Mouse (Mus musculus) midbrain, embryonic 10.5 days (tissue): ENCODE results near the gene Dido1. TPM values are rescaled to one million over a fixed set of nuclear protein-coding genes. Genes with fewer than 3 reads are reported as not detected.
"Not testable (repeated sequence)": the region's sequence is repeated elsewhere in the genome, so short reads cannot be mapped to it uniquely, and the experiment has no call there.

Experiments
- DNase-seq: peaks from one replicate; pipeline ENCODE4 v3.0.0-alpha.2; 2017; ENCODE audit warnings: low spot score
- H3K27ac ChIP-seq: fragments of 300-500 bp; sonication (generic); replicated peaks from 2 replicates; pipeline ENCODE4 v1.5.1; 2016; ENCODE audit warnings: mild to moderate bottlenecking
- H3K27me3 ChIP-seq: fragments of 300-500 bp; sonication (generic); 2 replicates; pipeline ENCODE4 v1.6.1; 2016; ENCODE audit warnings: low read depth, mild to moderate bottlenecking; ENCODE audit not compliant: poor library complexity, severe bottlenecking
- H3K36me3 ChIP-seq: fragments of 300-500 bp; sonication (generic); 2 replicates; pipeline ENCODE4 v1.6.1; 2016; ENCODE audit warnings: mild to moderate bottlenecking, moderate library complexity
- H3K4me1 ChIP-seq: fragments of 300-500 bp; sonication (generic); 2 replicates; pipeline ENCODE4 v1.6.1; 2016
- H3K4me3 ChIP-seq: fragments of 300-500 bp; sonication (generic); 2 replicates; pipeline ENCODE4 v1.5.1; 2016; ENCODE audit warnings: mild to moderate bottlenecking, moderate library complexity
- H3K9me3 ChIP-seq: fragments of 300-500 bp; sonication (generic); replicated peaks from 2 replicates; pipeline ENCODE4 v1.6.1; 2016; ENCODE audit warnings: mild to moderate bottlenecking
- WGBS: fragments of 180-500 bp; shearing (Covaris S2); methylation state at CpG from one replicate; pipeline ENCODE4 v1.1.7; 2016; 5-methylcytosine and 5-hydroxymethylcytosine counted together
- polyA plus RNA-seq: library from polyadenylated mRNA; unstranded; fragments of >200 nt; fragmentation: Nextera tagmentation; extraction: Ambion mirVana; gene quantifications from 2 replicates; pipeline ENCODE4 v1.2.1, GENCODE M21; 2016

Dido1 gene
- polyA plus RNA-seq, 1 experiment from 2014 or later = 30.9 TPM

GRCm38 (mm10) chr2:180737984-180738383 lies 28.2 kb upstream of the Dido1 start:
- Histone ChIP-seq H3K4me1 (peaks cover 6% of the 10 kb centered on the region; the same call in 1 of the 2 replicates), H3K36me3 (no peaks in the 10 kb centered on the region), H3K27ac (no peak overlapping the region), H3K27me3 (no peaks in the 10 kb centered on the region), H3K4me3 (no peak overlapping the region), H3K9me3 (no peaks in the 10 kb centered on the region)
- WGBS = 84% methylated on average over 2 of the region's 2 CpGs
- DNase-seq = no peak

GRCm38 (mm10) chr2:180735232-180735631 lies 25.4 kb upstream of the Dido1 start:
- Histone ChIP-seq H3K36me3 (no peaks in the 10 kb centered on the region), H3K4me1 (peaks cover 2% of the 10 kb centered on the region; the same call in 1 of the 2 replicates), H3K4me3 (no peak overlapping the region), H3K9me3 (no peaks in the 10 kb centered on the region), H3K27ac (no peak overlapping the region), H3K27me3 (no peaks in the 10 kb centered on the region)
- WGBS = 86% methylated on average over 7 of the region's 7 CpGs
- DNase-seq = no peak

GRCm38 (mm10) chr2:180731984-180732383 lies 22.2 kb upstream of the Dido1 start:
- 80% methylated on average over 6 of the region's 6 CpGs for WGBS
- no peaks in the 10 kb centered on the region for H3K36me3 ChIP-seq

GRCm38 (mm10) chr2:180731036-180731435 lies 21.2 kb upstream of the Dido1 start:
- H3K36me3 ChIP-seq = no peaks in the 10 kb centered on the region
- no peak overlapping the region for H3K27ac ChIP-seq
- no peaks in the 10 kb centered on the region for H3K9me3 ChIP-seq
- no peaks in the 10 kb centered on the region for H3K27me3 ChIP-seq
- no peak overlapping the region for H3K4me3 ChIP-seq
- H3K4me1 ChIP-seq = no peaks in the 10 kb centered on the region
- no peak for DNase-seq
- WGBS = 75% methylated on average over 3 of the region's 3 CpGs

More at GRCm38 (mm10) chr2:180731984-180732383, 22.2 kb upstream of the Dido1 start:
- no peaks in the 10 kb centered on the region for H3K27me3 ChIP-seq
- no peaks in the 10 kb centered on the region for H3K4me1 ChIP-seq
- H3K27ac ChIP-seq = no peak overlapping the region
- no peak overlapping the region for H3K4me3 ChIP-seq
- no peak for DNase-seq
- no peaks in the 10 kb centered on the region for H3K9me3 ChIP-seq

GRCm38 (mm10) chr2:180727613-180728021 lies 17.8 kb upstream of the Dido1 start:
- peaks cover 16% of the 10 kb centered on the region for H3K36me3 ChIP-seq
- H3K27ac ChIP-seq = no peak overlapping the region
- H3K9me3 ChIP-seq = no peaks in the 10 kb centered on the region
- peaks cover 8% of the 10 kb centered on the region for H3K4me1 ChIP-seq
- 56% methylated on average over 4 of the region's 4 CpGs for WGBS
- DNase-seq = no peak
- no peaks in the 10 kb centered on the region for H3K27me3 ChIP-seq
- no peak overlapping the region for H3K4me3 ChIP-seq

GRCm38 (mm10) chr2:180726658-180727442 lies 17.1 kb upstream of the Dido1 start:
- Histone ChIP-seq H3K27ac (no peak overlapping the region), H3K4me3 (no peak overlapping the region), H3K27me3 (no peaks in the 10 kb centered on the region), H3K4me1 (peaks cover 8% of the 10 kb centered on the region), H3K9me3 (no peaks in the 10 kb centered on the region), H3K36me3 (peaks cover 24% of the 10 kb centered on the region)
- whole genome bisulfite sequencing = 71% methylated on average over 6 of the region's 6 CpGs
- DNase-seq = no peak

- no peaks in the 10 kb centered on the region for H3K9me3 ChIP-seq
- DNase-seq = no peak
- peaks cover 8% of the 10 kb centered on the region for H3K4me1 ChIP-seq
- no peak overlapping the region for H3K27ac ChIP-seq
- peaks cover 32% of the 10 kb centered on the region for H3K36me3 ChIP-seq
- H3K27me3 ChIP-seq = no peaks in the 10 kb centered on the region
- H3K4me3 ChIP-seq = no peak overlapping the region
- WGBS = 38% methylated on average over 7 of the region's 8 CpGs
These were observed 16.2 kb upstream of the Dido1 start for GRCm38 (mm10) chr2:180725856-180726629.

GRCm38 (mm10) chr2:180725414-180725778 lies 15.6 kb upstream of the Dido1 start:
- H3K9me3 ChIP-seq = no peaks in the 10 kb centered on the region
- DNase-seq = no peak
- no peak overlapping the region for H3K27ac ChIP-seq
- peaks cover 38% of the 10 kb centered on the region for H3K36me3 ChIP-seq
- H3K27me3 ChIP-seq = no peaks in the 10 kb centered on the region
- H3K4me1 ChIP-seq = peaks cover 8% of the 10 kb centered on the region
- H3K4me3 ChIP-seq = no peak overlapping the region
- 10% methylated on average over 6 of the region's 6 CpGs for WGBS

- H3K27ac ChIP-seq = no peak within 1 kb of the TSS
- H3K4me1 ChIP-seq = peaks cover 8% of the 10 kb centered on the region
- H3K27me3 ChIP-seq = no peaks in the 10 kb centered on the region
- no peaks in the 10 kb centered on the region for H3K9me3 ChIP-seq
- no peak within 1 kb of the TSS for H3K4me3 ChIP-seq
- 5% methylated on average over 18 of the region's 18 CpGs for WGBS
- H3K36me3 ChIP-seq = peaks cover 44% of the 10 kb centered on the region
- no peak for DNase-seq
These were observed 15.0 kb upstream of the Dido1 start, which contains the start of gene Slc17a9 for GRCm38 (mm10) chr2:180724585-180725413. Gene Slc17a9, plus strand, starts transcription at chr2:180725263.

- DNase-seq = no peak
- WGBS = 76% methylated on average over 2 of the region's 2 CpGs
These were observed 14.1 kb upstream of the Dido1 start for GRCm38 (mm10) chr2:180723865-180724264.

GRCm38 (mm10) chr2:180722748-180723147 lies 12.9 kb upstream of the Dido1 start:
- not testable (repeated sequence) for H3K9me3 ChIP-seq, H3K4me3 ChIP-seq, H3K4me1 ChIP-seq, H3K27ac ChIP-seq, DNase-seq, H3K27me3 ChIP-seq
- H3K36me3 ChIP-seq = peaks cover 65% of the 10 kb centered on the region
- WGBS = 92% methylated on average over 5 of the region's 5 CpGs

More at GRCm38 (mm10) chr2:180723865-180724264, 14.1 kb upstream of the Dido1 start:
- H3K36me3 ChIP-seq = peaks cover 54% of the 10 kb centered on the region
- no peak overlapping the region for H3K4me3 ChIP-seq
- no peak overlapping the region for H3K27ac ChIP-seq
- no peaks in the 10 kb centered on the region for H3K9me3 ChIP-seq
- no peaks in the 10 kb centered on the region for H3K27me3 ChIP-seq
- H3K4me1 ChIP-seq = peaks cover 8% of the 10 kb centered on the region

- Histone ChIP-seq H3K27ac (no peak overlapping the region), H3K4me3 (no peak overlapping the region), H3K36me3 (peaks cover 49% of the 10 kb centered on the region), H3K27me3 (no peaks in the 10 kb centered on the region), H3K4me1 (peaks cover 30% of the 10 kb centered on the region), H3K9me3 (no peaks in the 10 kb centered on the region)
- WGBS = 93% methylated on average over 5 of the region's 5 CpGs
- no peak for DNase-seq
These were observed 2.4 kb upstream of the Dido1 start for GRCm38 (mm10) chr2:180712037-180712689.
